Mouse (Mus musculus): ENCODE data around the gene Ptpre.
A peak's percentile ranks its signal among the peaks of the same experiment; 100 is the strongest.
"Not testable (repeated sequence)": the region's sequence is repeated elsewhere in the genome, so short reads cannot be mapped to it uniquely, and the experiment has no call there.

The Ptpre gene

DNA sequence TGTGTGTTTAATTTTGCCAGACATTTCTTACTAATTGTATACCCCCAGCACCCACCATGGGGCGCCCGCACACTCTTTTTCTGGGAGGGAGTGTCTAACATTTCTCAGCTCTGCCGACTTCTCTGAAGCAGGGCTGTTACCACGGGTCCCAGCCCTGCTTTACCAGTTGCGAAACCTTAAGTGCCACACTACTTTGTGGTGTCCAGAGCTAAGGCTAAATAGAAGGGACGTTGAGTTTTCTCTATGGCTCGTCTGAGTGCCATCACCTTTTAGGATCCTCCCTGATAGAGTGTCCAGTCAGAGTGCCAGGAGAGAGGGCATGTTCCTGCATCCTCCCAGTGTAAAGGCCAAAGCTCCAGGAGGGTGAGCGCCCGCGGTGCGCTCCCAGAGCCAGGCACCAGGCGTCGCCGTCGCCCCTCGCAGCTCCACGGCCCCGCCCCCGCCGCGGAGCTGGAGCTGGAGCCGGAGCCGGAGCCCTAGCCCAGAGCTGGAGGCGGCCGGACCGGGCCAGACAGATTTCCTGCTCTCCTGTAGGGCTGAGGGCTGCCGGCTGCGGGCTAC, at the start of gene Ptpre:
Ptpre (plus strand) TSS at position 141 of the 561 bp plus-strand sequence.
- peak; percentile 50 to 76 for DNase-seq

DNA sequence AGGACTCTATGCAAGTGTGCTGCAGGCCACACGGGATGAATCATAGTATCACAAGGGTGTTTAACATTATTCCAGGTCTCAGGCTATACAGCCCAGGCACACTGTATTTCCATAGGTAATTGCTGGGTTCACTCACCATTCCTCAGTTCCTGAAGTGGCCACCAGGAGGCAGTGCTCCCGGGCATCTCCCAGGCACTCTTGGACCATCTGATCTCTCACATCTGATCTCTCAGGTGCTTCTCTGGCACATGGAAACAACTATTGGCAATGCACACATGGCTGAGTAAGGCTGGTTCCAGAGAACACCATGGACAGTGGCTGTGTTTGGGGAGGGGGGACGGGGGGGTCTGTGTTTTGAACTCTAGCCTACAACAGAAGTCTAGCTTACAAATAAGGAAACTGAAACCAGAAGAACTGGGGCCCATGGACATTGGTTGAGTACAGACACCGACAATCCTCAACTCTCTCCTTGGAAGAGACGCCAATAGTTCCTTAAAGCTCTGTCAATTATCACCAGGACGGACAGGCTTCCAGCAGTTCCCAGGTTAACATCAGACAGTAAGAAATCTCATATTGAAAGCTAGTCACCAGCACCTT, 49.0 kb upstream of the Ptpre start:
- DNase-seq: peak in 1 of 2 experiments; percentile 24

DNA sequence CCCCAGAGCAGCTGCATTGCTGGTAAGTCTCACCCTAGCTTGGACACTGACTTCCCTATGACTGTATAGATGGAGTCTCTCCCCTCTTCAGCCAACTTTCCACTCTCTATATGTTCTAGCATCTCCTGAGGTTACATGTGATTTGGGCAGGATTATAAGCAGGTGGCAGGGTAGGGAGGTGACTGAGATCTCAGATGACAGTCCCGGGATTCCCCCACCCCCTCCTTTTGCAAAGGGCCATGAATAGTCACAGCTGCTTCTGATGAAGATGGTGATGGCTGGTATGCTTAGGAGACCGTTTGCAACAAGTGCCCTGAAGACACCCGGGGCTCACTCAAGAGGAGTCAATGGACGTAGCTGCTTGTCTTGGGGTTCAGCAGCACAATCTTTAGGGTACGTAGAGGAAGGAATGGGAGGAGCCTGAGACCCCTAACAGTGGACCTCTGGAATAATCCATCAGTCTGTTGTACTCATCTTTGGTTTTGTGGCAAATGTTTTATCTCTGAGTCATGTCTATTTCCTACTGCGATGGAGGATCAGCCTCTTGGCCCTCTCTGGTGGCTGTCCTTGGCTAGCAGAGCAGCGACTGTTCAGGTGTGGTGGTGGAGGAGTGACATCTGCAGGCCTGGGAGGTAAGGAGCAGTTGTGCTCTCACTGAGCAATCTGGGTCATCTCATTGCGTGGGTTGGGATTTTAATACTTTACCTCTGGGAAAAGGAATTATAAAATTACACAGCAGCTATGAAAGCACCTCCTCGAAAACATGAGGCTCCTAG, 47.4 kb upstream of the Ptpre start:
- DNase-seq: no peak

DNA sequence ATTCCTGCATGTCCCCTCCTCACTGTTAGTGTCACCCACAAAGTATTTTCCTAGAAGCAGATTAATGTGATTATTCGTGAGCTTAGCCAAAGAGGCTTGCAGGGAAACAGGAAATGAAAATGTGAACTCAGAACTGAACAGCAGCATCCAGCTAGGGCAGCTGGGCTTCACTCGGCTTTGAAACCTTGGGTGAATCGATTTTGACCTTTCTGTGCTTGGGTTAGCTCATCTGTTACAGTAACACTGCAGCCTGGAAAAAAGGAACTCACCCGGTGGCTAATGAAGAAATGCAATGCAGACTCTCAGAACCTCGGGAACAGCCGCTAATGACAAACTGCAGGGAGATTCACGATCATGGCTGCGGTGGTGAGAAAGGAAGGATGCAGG, 46.8 kb upstream of the Ptpre start:
- DNase-seq: no peak

DNA sequence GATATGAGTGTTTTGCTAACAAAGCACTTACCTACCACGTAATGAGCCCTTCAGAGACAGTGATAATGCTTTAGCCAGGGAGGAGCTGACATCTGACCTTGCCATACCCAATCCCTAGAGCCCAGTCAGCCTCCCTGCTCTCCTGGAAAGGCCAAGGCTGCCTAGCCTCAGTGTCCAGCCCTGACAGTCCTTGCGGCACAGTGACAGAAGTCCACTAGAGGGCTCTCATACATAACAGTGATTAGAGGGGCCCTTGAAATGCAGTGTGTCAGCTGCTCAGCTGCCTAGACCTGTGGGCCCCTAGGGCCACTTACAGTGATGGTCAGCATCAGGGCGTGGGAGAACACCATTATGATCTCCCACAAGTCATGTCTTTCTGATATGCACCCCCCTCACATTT, 42.0 kb upstream of the Ptpre start:
- no peak for DNase-seq

DNA sequence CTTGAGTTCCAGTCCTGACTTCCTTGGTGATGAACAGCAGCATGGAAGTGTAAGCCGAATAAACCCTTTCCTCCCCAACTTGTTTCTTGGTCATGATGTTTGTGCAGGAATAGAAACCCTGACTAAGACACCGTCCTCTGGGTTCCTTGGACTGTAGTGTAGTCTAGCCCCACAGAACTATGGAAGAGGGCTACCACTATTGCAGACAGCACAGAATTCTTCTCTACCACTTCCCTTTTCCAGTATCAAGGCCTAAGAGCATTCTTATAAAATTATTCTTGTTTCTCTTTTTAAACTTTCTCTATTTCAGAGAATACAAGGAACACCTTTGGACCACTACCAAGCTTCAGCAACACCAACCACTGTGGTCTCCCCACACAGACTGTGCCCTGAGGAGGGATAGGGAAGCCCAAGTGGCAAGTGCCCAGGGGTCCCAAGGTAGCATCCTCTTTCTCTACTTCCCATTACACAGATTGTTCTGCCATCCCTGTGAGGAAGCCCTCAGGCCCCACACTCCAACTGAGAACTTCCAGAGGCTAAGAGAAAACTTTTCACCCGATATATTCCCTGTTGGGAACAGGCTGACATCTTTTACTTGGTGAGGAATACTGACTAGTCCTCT, 38.6 kb upstream of the Ptpre start:
- DNase-seq: no peak

DNA sequence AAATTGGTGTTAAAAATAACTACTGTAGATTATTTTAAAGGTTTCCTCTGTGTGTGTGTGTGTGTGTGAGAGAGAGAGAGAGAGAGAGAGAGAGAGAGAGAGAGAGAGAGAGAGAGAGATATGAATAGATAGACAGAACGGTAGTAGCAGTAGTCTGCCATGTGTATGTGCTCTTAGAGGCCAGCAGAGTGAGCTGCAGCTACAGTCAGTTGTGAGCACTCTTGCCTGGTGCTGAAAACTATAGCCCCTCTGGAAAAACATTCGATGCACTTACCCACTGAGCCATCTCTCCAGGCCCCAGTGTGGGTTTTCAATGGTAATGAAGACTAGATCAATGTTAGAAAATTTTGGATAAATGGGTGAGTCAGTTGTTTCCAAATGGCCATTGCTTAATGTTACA, 37.9 kb upstream of the Ptpre start:
- no peak for DNase-seq

DNA sequence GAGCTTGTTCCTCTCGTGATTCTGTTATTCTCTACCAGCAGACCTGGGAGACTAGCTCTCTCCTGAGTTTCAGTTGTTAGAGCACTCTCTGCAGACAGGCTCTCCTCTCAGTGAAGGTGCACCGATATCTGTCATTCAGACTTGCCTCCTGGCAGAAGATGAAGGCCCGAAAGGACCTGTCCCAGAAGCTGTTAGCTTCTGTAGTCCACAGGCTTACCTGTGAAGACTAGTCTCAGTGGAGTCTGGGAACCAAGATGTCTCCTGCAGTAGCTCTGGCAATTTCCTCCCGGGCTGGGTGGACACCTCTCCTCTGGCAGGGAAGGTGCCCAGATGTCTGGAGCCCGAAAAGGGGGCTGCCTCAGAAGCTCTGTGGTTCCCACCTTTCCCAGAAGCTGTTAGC, 30.8 kb upstream of the Ptpre start:
- not testable (repeated sequence) for DNase-seq

DNA sequence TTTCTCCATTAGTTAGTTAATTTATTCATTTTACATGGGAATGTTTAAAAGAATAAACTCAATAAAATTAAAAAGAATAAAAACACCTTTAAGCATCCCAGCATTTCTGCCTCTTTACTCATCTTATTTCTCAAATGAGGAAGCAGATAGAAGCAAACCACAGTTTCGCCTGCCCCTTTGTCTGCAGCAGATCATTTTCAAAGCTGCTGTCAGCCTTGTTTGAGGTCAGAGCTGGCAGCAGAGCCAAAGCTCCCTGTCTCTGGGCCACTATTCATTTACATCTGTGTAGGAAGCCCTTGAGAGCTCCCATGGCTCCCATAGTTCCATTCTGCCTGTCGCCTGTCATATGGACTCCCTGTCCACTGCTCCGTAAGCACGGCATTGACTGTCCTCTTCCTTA, 28.7 kb upstream of the Ptpre start:
- DNase-seq: no peak

DNA sequence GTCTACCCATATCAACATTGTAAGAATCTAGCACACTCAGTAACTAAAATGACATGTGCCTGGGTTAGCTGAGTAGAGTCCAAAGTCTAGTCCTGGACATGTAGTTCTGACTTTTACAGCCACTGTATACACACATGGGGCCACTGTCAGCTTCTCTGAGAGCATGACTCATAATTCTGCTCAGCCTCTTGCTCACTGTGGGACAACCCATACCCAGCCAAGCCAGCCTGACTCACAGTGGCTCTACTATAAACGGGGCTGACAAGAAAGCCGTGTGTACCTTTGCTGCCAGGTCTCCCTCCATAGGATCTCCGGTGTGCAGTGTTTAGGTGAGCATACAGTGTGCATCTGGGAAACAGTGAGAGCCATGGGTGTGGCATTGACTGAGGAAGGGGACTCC, 28.0 kb upstream of the Ptpre start:
- no peak for DNase-seq

DNA sequence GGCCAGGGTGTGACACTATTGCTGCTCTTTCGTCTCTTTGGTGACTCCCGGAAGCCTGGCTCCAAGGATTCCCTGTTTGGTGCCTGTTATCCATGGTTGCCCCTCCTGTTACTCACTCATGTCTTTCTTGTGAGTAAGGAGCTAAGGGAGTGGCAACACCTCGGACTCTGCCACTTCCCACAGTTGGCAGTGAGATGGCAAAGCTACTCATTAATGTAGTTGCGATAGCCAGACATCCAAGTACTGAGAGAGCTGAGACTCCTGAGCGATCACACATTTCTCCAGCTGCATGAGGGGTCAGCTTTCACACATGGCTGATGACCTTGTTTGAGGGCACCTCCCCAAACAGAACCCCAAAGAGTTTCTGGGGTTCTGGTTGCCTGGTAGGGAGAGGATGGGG, 26.9 kb upstream of the Ptpre start:
- no peak for DNase-seq

DNA sequence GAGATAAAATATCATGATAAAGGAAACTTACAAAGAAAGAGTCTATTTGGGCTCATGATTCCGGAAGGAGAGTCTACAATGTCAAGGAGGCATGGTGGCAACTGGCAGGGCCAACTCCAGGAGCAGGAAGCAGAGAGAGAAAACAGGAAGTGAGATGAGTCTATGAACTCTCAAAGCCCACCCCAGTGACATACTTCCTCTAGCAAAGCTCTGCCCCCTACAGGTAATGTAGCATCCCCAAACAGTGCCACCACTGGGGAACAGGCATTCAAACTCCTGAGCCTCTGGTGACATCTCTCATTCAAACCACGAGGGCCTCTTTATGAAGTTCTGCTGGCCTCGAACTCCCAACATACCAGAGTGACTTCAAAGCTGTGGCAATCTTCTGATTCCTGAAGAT, 25.6 kb upstream of the Ptpre start:
- no peak for DNase-seq

DNA sequence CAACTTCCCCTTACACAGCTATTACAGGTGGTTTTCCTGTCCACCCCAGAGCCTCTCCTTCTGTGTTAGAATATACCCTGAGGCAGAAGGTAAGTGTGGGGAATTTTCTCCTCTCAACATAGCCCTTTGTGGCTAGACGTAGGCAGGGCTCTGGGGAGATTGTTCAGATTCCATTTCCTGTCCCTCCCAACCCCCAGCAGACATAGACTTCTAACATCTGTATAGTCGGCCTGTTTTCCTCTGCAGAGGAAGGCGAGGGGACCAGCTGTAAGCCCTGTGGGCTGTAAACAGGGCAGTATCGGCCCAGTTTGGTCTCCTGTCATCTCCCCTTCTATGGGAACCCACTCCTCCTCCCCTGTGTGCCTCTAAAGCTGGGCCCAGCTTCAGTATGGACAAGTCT, 20.1 kb upstream of the Ptpre start:
- DNase-seq: no peak

DNA sequence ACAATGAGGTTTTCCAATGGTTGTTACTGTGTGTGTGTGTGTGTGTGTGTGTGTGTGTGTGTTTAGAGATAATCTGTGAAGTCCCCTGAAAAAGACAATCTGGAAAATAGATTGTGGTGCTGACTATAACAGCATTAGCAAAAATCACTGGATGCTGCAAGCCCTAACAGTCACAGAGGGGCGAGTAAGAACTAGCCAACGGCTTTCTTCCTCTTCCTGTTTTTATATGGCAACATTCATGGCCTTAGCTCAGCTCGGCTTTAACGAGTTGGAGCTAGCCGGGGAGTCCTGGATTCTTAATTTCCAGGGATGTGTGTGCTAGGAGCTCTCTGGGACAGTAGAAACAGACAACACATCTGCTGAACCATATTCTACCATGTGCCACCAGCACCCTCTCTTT, 17.0 kb upstream of the Ptpre start:
- no peak for DNase-seq

DNA sequence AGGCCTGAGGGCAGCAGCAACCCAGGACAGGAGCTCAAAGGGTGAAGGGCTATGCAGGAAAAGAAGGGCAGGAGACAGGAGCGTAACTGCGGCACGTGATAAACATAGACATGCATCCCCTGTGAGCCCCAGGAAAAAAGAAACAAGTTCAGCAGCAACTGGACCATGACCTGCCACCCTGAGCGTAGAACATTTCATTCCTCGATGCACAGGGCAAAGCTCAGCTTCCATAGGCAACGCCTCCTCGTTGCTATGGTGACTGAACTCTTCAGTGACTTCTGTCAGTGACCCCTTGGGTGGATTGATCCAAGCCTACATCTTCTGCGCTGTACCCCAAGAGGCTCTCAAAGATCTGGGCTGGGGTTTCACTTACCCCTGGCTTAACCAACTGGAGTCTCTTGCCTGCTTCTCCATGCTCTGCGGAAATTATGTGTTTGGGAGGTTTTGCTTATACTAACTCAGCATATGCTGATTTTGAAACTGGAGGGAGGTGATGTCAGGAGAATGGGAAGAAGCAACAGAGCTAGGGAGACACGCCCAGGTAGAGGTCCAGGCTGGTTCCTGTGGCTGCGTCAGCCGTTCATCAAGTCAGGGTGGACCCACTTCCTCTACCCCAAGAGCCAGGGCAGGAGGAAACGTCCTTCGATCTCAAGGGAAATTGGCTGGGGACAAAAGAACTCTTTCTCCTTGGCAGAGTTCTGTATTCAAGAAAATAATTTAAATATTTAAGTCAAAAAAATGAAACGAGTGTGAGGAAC, 15.3 kb upstream of the Ptpre start:
- DNase-seq: no peak

DNA sequence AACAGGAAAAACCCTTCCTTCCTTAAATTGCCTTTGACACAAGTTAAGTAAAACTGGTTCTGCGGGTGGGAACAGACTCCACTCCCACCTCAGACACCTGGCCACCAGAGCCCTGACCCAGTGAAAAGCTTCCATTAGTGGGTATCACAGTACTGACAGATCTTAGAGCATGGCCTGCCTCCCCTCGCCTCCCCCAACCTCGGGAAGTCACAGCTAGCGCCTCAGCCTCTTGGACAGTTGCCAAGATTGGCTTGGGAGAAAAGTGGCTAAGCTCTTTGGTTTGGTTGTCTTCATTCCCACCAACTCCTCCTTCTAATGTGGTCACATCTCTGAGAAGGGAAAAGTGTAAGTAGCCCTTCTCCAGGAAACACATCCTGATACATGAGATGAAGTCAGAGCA, 13.3 kb upstream of the Ptpre start:
- no peak for DNase-seq

DNA sequence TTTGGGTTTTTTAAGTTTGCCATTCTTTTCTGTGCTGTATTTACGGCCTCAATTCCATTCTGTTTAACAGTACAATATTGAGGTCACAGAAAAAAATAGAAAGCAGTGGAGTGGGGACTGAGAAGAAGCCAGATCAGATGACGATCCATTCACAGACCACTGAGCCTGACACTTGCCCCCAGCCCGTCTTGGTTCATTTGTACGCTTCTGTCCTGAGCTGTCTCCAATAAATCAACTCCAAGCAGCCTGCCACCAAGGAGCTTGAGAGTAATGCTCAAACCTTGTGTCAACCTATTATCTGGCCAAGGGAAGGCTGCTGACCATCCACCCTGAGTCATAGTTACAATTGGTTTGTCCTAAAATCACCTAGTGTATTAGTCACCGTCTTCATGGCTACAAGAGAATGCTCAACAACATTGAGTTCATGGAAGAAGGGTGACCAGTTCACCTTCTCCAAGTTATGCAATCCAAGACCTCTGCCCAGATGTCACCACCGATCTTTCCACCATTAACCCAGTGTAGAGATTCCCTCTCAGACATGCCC, 12.8 kb upstream of the Ptpre start:
- no peak for DNase-seq

DNA sequence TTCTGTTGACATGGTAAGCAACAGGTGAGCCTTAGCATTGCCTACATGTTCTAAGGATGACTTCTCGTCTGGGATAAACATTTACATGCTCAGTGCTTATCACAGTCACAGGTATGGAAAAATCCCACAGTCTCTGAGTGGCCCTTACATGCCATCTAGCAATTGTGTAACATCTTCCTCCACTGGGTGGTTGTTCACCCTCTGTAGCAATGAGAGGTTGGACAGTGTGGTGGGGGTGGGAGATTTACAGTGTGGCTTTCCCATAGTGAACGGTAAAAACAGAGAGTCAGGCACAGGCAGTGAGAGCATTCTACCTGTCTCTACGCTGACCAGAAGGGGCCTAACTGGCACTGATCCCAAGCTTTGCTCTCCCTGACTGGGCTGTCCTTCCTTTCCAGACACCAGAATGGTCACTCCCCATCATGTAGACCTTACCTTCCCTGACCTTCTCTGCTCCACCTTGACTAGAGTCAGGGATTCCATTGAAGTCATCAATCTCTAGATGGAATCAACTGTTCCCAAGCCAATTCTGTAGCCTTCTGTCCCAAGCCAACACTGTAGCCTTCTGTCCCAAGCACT, 10.6 kb upstream of the Ptpre start:
- DNase-seq: no peak

DNA sequence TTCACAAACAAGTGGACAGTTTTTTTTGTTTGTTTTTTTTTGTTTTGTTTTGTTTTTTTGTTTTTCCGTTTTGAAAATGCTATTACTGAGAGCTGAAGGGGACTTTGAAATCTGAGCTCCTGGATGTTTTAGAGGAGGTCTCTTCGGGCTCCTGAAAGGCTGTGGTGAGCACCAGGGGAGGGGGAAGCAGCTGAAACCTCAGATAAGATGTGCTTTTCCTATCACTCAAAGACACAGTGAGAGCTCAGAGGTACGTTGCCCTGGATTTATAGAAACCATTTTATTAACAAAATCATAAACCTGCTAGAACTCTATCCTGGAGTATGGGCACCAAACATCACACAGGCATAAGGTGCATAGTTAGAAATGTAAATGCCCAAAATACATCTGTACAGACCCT, 10.1 kb upstream of the Ptpre start:
- no peak for DNase-seq

DNA sequence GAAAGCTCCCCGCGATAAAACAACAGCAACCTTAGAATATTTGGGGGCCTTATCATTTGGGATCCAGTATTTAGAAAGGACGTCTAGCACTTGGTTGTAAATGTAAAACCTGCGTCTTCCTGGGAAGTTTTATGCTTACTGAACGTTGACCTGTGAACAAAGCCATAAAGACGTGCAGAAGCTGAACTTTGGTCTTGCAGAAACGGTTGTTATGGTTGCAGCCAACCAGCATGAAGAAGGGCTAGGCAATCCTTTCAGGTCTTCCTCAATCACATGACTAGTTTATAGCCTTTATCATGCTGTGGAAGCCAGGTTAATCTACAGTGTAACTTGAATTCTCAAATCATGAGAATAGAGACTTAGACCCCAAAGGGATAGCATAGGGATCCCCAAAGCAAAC, 8.8 kb upstream of the Ptpre start, which contains the start of gene Clrn3:
Clrn3 (minus strand) TSS at position 140 of the 400 bp plus-strand sequence.
- DNase-seq: no peak

DNA sequence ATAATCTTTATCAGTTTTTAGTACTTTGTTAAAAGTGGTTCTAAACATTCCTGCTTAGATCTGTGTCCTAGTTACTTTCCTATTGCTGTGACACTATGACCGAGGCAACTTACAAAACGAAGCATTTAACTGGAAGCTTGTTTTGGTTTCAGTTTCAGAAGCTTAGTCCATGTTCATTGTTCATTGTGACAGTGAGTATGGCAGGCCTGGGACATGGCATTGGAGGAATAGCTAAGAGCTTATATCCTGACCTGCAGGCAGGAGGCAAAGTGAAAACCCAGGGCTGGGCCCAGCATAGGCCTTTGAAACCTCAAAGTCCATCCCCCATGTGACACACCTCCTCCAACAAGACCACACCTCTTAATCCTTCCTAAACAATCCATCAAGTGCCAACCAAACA, 8.2 kb upstream of the Ptpre start:
- DNase-seq: no peak

DNA sequence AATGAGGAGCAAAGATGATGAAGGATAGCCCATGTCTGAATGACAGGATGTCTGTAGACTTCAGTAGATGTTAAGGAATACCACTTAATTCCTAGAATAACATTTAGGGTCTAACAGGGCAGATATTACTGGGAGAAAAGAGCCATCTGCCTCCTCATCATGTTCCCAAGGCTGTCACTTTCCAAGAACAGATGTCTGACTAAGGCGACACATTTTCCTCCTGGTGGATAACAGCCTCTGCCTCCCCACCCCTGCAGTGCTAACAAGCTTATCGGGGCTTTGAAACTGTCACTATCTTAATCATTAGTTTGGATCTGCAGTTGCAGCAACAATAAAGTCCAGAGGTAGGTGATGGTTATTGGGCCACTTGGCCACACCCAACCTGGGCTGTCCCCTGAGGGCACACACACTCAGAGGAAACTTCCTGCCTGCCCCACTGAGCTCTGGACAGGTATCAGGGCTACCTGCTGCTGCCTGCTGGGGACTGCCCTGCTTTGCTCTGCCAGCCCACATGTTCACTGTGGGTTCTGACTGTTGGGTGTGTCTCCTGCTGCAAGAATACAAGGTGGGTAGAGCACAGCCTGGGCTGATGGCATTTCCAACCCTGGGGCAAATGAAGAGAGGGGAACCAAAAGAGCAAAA, 2.6 kb upstream of the Ptpre start:
- DNase-seq: no peak

Measured in spleen, adult 18-20 months (tissue).